Mouse (Mus musculus): Measurements from ENCODE around the gene Fbxw7. TPM values are rescaled to one million over a fixed set of nuclear protein-coding genes. Genes with fewer than 3 reads are reported as not detected.

Gene Fbxw7
- polyA plus RNA-seq, 1 experiment: 11.7 TPM

GRCm38 (mm10) chr3:84826938-84827337, 11.9 kb downstream of the Fbxw7 start:
- Histone ChIP-seq H3K36me3 (ENCODE audit: control insufficient read depth, insufficient read depth, low read length) (no peaks in the 10 kb centered on the region; the same call in 1 of the 2 replicates), H3K4me3 (ENCODE audit: control insufficient read depth, low read depth, low read length) (no peak overlapping the region), H3K27me3 (ENCODE audit: control insufficient read depth, insufficient read depth, low read length) (no peaks in the 10 kb centered on the region), H3K4me1 (ENCODE audit: control insufficient read depth, insufficient read depth, low read length) (no peaks in the 10 kb centered on the region), H3K27ac (ENCODE audit: control insufficient read depth, insufficient read depth, low read depth, low read length) (no peak overlapping the region)
- TF ChIP-seq CTCF (IDR thresholded peaks at IDR 0.05; ENCODE audit: control insufficient read depth, insufficient read depth, insufficient replicate concordance, low read depth, low read length): no peak
- TF ChIP-seq POLR2A (IDR thresholded peaks at IDR 0.05; ENCODE audit: control insufficient read depth, low read depth, low read length): no peak

DNA sequence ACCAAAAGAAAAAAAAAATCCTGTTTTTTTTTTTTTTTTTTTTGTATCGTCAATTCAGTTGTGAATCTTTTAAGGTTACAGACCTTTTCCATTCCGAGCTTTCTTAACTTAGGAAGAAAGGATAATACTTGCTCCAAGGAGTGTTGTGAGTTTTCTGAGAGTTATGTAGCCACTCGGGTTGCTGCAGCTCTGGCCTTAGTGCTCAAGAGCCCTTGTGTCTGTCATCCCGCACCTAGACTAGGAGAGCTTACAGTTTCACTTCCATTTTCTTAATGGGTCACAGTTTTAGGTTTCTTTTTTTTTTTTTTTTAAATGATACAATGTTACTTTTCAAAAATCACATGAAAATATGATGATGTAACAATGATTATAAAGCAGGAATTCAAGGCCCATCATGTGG, 12.5 kb downstream of the Fbxw7 start:
- Histone ChIP-seq H3K36me3 (ENCODE audit: control insufficient read depth, insufficient read depth, low read length) (no peaks in the 10 kb centered on the region; the same call in 1 of the 2 replicates), H3K27me3 (ENCODE audit: control insufficient read depth, insufficient read depth, low read length) (no peaks in the 10 kb centered on the region), H3K4me3 (ENCODE audit: control insufficient read depth, low read depth, low read length) (no peak overlapping the region), H3K4me1 (ENCODE audit: control insufficient read depth, insufficient read depth, low read length) (no peaks in the 10 kb centered on the region), H3K27ac (ENCODE audit: control insufficient read depth, insufficient read depth, low read depth, low read length) (no peak overlapping the region)
- TF ChIP-seq POLR2A (IDR thresholded peaks at IDR 0.05; ENCODE audit: control insufficient read depth, low read depth, low read length) (no peak), CTCF (IDR thresholded peaks at IDR 0.05; ENCODE audit: control insufficient read depth, insufficient read depth, insufficient replicate concordance, low read depth, low read length) (no peak)

DNA sequence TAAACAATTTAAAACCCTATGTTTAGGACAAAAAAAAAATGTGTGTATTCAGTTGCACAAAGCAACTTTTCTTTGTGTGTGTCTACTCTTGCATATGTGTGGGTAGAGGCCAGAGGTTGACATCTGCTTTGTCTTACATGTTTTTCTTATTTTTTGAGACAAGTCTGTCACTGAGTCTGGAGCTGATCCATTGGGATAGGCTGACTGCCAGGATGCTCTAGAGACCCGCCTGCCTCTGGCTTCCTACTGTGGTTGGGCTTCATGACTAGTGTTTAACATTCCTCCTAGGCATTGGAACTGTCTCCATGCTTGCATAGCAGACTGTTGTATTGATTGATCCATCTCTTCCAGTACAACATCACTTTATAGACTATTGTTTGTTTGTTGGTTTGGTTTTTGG, 14.3 kb downstream of the Fbxw7 start:
- Histone ChIP-seq H3K27me3 (ENCODE audit: control insufficient read depth, insufficient read depth, low read length) (no peaks in the 10 kb centered on the region), H3K27ac (ENCODE audit: control insufficient read depth, insufficient read depth, low read depth, low read length) (no peak overlapping the region), H3K36me3 (ENCODE audit: control insufficient read depth, insufficient read depth, low read length) (no peaks in the 10 kb centered on the region; the same call in 1 of the 2 replicates), H3K4me3 (ENCODE audit: control insufficient read depth, low read depth, low read length) (no peak overlapping the region), H3K4me1 (ENCODE audit: control insufficient read depth, insufficient read depth, low read length) (no peaks in the 10 kb centered on the region)
- TF ChIP-seq POLR2A (IDR thresholded peaks at IDR 0.05; ENCODE audit: control insufficient read depth, low read depth, low read length) (no peak), CTCF (IDR thresholded peaks at IDR 0.05; ENCODE audit: control insufficient read depth, insufficient read depth, insufficient replicate concordance, low read depth, low read length) (no peak)

- Histone ChIP-seq H3K27ac (ENCODE audit: control insufficient read depth, insufficient read depth, low read depth, low read length) (no peak overlapping the region), H3K27me3 (ENCODE audit: control insufficient read depth, insufficient read depth, low read length) (no peaks in the 10 kb centered on the region), H3K36me3 (ENCODE audit: control insufficient read depth, insufficient read depth, low read length) (no peaks in the 10 kb centered on the region), H3K4me3 (ENCODE audit: control insufficient read depth, low read depth, low read length) (no peak overlapping the region), H3K4me1 (ENCODE audit: control insufficient read depth, insufficient read depth, low read length) (no peaks in the 10 kb centered on the region)
- TF ChIP-seq CTCF (IDR thresholded peaks at IDR 0.05; ENCODE audit: control insufficient read depth, insufficient read depth, insufficient replicate concordance, low read depth, low read length) (no peak), POLR2A (IDR thresholded peaks at IDR 0.05; ENCODE audit: control insufficient read depth, low read depth, low read length) (no peak)
These were observed 21.0 kb downstream of the Fbxw7 start for GRCm38 (mm10) chr3:84836029-84836428.

DNA sequence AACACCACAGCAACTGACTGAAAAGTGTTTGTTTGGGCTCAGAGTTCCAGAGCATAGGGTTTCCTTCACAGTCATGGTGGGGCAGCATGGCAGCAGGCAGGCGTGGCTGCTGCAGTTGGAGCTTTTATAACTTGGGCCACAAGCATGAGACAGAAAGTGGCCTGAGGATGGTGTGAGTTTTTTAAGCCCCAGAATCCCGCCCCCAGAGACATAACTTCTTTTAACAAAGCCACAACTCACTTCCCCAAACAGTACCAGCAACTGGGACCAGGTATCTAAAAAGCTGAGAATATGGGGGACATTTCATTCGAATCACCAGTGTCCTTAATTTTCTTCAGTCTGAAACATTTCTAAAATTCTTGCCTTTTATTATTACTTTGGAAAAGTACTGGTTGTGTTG, 22.9 kb downstream of the Fbxw7 start:
- no peak overlapping the region for H3K27ac ChIP-seq (ENCODE audit: control insufficient read depth, insufficient read depth, low read depth, low read length)
- H3K4me3 ChIP-seq (ENCODE audit: control insufficient read depth, low read depth, low read length): no peak overlapping the region
- no peaks in the 10 kb centered on the region for H3K4me1 ChIP-seq (ENCODE audit: control insufficient read depth, insufficient read depth, low read length)
- no peak for TF ChIP-seq POLR2A (IDR thresholded peaks at IDR 0.05; ENCODE audit: control insufficient read depth, low read depth, low read length)
- no peak for TF ChIP-seq CTCF (IDR thresholded peaks at IDR 0.05; ENCODE audit: control insufficient read depth, insufficient read depth, insufficient replicate concordance, low read depth, low read length)
- no peaks in the 10 kb centered on the region for H3K27me3 ChIP-seq (ENCODE audit: control insufficient read depth, insufficient read depth, low read length)
- H3K36me3 ChIP-seq (ENCODE audit: control insufficient read depth, insufficient read depth, low read length): no peaks in the 10 kb centered on the region

DNA sequence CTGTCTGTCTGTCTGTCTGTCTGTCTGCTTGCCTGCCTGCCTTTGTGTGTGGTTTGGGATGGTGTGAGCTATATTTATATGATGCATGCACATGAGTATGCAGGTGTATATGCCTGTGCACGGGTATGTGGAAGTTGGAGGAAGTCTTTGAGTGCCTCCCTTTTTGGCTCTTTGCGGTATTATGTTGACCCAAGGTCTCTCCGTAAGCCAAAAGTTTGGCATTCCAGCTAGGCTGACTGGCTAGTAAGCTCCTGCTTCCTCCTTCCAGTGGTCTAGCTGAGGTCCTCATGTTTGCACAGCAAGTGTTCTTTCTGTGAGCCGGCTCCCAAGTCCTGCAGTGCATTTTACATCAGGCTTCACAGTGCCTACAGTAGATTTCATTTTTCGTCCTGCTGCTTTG, 24.4 kb downstream of the Fbxw7 start:
- H3K4me3 ChIP-seq (ENCODE audit: control insufficient read depth, low read depth, low read length): no peak overlapping the region
- TF ChIP-seq CTCF (IDR thresholded peaks at IDR 0.05; ENCODE audit: control insufficient read depth, insufficient read depth, insufficient replicate concordance, low read depth, low read length) (no peak), POLR2A (IDR thresholded peaks at IDR 0.05; ENCODE audit: control insufficient read depth, low read depth, low read length) (no peak)
- H3K36me3 ChIP-seq (ENCODE audit: control insufficient read depth, insufficient read depth, low read length): no peaks in the 10 kb centered on the region
- no peak overlapping the region for H3K27ac ChIP-seq (ENCODE audit: control insufficient read depth, insufficient read depth, low read depth, low read length)
- no peaks in the 10 kb centered on the region for H3K4me1 ChIP-seq (ENCODE audit: control insufficient read depth, insufficient read depth, low read length)
- no peaks in the 10 kb centered on the region for H3K27me3 ChIP-seq (ENCODE audit: control insufficient read depth, insufficient read depth, low read length)

DNA sequence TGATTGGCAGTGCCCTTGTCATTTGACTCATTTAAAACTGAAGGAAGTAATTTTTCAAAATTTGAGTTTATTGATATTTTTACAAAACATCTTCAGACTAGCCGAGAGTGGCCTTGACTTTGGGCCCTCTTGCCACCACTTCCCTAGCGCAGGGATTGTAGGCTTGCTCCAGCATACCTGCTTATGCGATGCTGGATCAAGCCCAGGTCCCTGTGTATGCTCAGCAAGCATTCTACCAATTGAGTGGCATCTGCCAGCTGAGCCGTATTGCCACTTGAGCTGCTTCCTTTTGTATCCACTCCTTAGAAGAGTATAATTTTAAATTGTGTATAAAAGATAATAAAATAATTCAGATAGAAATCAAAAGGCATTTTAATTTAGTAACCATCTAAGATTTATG, 26.2 kb downstream of the Fbxw7 start:
- Histone ChIP-seq H3K27me3 (ENCODE audit: control insufficient read depth, insufficient read depth, low read length) (no peaks in the 10 kb centered on the region), H3K27ac (ENCODE audit: control insufficient read depth, insufficient read depth, low read depth, low read length) (no peak overlapping the region), H3K4me1 (ENCODE audit: control insufficient read depth, insufficient read depth, low read length) (no peaks in the 10 kb centered on the region), H3K36me3 (ENCODE audit: control insufficient read depth, insufficient read depth, low read length) (no peaks in the 10 kb centered on the region), H3K4me3 (ENCODE audit: control insufficient read depth, low read depth, low read length) (no peak overlapping the region)
- TF ChIP-seq POLR2A (IDR thresholded peaks at IDR 0.05; ENCODE audit: control insufficient read depth, low read depth, low read length): no peak
- TF ChIP-seq CTCF (IDR thresholded peaks at IDR 0.05; ENCODE audit: control insufficient read depth, insufficient read depth, insufficient replicate concordance, low read depth, low read length): no peak

DNA sequence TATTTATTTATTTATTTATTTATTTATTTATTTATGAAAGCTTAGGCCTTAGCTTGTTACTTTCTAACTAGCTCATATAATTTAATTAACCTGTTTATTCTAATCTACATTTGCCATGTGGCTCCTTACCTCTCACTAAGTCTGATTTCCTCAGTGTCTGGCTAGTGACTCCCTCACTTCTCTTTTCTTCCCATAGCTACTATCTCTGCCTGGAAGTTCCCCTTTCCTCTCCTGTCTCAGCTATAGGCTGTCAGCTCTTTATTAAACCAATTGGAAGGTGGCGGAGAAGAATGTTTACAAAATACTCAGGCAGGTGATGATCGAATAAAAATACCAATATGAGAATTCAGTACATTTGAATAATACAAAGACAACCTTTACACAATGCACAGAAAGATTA, 27.7 kb downstream of the Fbxw7 start:
- no peaks in the 10 kb centered on the region for H3K27me3 ChIP-seq (ENCODE audit: control insufficient read depth, insufficient read depth, low read length)
- no peak overlapping the region for H3K4me3 ChIP-seq (ENCODE audit: control insufficient read depth, low read depth, low read length)
- H3K36me3 ChIP-seq (ENCODE audit: control insufficient read depth, insufficient read depth, low read length): no peaks in the 10 kb centered on the region
- TF ChIP-seq CTCF (IDR thresholded peaks at IDR 0.05; ENCODE audit: control insufficient read depth, insufficient read depth, insufficient replicate concordance, low read depth, low read length) (no peak), POLR2A (IDR thresholded peaks at IDR 0.05; ENCODE audit: control insufficient read depth, low read depth, low read length) (no peak)
- no peaks in the 10 kb centered on the region for H3K4me1 ChIP-seq (ENCODE audit: control insufficient read depth, insufficient read depth, low read length)
- H3K27ac ChIP-seq (ENCODE audit: control insufficient read depth, insufficient read depth, low read depth, low read length): no peak overlapping the region

Data from testis, adult 2 months (tissue).